ENCODE assay signal across 17 mouse cellular contexts in the genomic region with DNA sequence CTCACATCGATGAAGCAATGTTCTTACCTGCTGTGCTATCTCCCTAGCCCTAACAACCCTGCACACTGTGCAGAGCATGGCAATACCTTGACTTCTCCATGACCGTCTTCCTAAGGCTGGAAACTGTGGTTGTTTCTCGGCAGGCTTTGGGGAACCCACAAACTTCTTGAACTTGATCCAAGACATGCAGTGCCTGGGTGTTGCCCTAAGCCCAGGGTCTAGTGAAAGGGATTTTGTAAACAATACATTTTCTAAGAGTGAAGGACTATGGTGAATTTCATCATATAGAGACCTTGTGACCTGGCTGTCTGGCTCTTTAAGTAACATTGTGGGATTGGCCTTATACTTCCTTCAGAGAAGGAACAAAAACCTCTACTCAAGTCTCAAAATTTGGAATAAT. TPM values are rescaled to one million over a fixed set of nuclear protein-coding genes. Genes with fewer than 3 reads are reported as not detected.
A peak's percentile ranks its signal among the peaks of the same experiment; 100 is the strongest.
DNase-seq lines count a peak whose midpoint lies in the region; ATAC-seq lines count a peak whose summit lies in the region.
"Had no signal": no experiment of that assay in that cellular context is flagged by ENCODE, and none has a peak within 500 bp of the region (broad histone marks: within the 10 kb centered on the region; RNA-seq: fewer than 3 reads in every experiment).

No protein-coding gene starts in this region.

- H3K36me3 ChIP-seq in kidney, embryonic 15.5 days: no peaks in the 10 kb centered on the region
- no peaks in the 10 kb centered on the region for H3K36me3 ChIP-seq in embryonic facial prominence, embryonic 13.5 days
- H3K36me3 ChIP-seq: forebrain, embryonic 10.5 days; liver, embryonic 15.5 days; midbrain, embryonic 13.5 days had no signal

- H3K4me3 ChIP-seq in kidney, embryonic 15.5 days (replicated peaks): no peak overlapping the region
- no peak overlapping the region for H3K4me3 ChIP-seq in embryonic facial prominence, embryonic 13.5 days
- H3K4me3 ChIP-seq: forebrain, embryonic 10.5 days; heart, adult 2 months; liver, embryonic 15.5 days; midbrain, embryonic 13.5 days had no signal

- H3K27me3 ChIP-seq in kidney, embryonic 15.5 days: no peaks in the 10 kb centered on the region
- no peaks in the 10 kb centered on the region for H3K27me3 ChIP-seq in embryonic facial prominence, embryonic 13.5 days
- H3K27me3 ChIP-seq: liver, embryonic 15.5 days; midbrain, embryonic 13.5 days had no signal

- H3K4me1 ChIP-seq in kidney, embryonic 15.5 days: peaks cover 19% of the 10 kb centered on the region
- peaks cover 31% of the 10 kb centered on the region for H3K4me1 ChIP-seq in embryonic facial prominence, embryonic 13.5 days
- H3K4me1 ChIP-seq: midbrain, embryonic 13.5 days had no signal

- no peak for DNase-seq in kidney, postnatal 25 days
- peak; percentile 49 for DNase-seq in NIH3T3 (ENCODE audit: low read depth)
- DNase-seq in lung, postnatal 10 days: peak; percentile 17
- no peak for DNase-seq in thymus, postnatal 10 days (ENCODE audit: low spot score in 2 of 2)
- no peak for DNase-seq in left cerebral cortex, adult 9 months (ENCODE audit: low spot score in 2 of 2)
- no peak for DNase-seq in gastrocnemius, postnatal 25 days
- DNase-seq: cerebellum, adult 11-12 months; thymus, postnatal 25 days had no signal

- 80% methylated on average over 3 of the region's 3 CpGs for WGBS in kidney, embryonic 15.5 days
- whole genome bisulfite sequencing in embryonic facial prominence, embryonic 13.5 days: 62% methylated on average over 3 of the region's 3 CpGs

- no peak for ATAC-seq in kidney, embryonic 15.5 days (replicated peaks; ENCODE audit: low FRiP score)
- peak; percentile 33; the same call in 1 of the 2 replicates for ATAC-seq in embryonic facial prominence, embryonic 13.5 days (ENCODE audit: insufficient number of reproducible peaks, insufficient read depth, low FRiP score, low TSS enrichment, low read depth)
- ATAC-seq: activated CD4-positive, CD25-positive, alpha-beta regulatory T cell, adult 4 months had no signal

- H3K27ac ChIP-seq in kidney, embryonic 15.5 days: 0 out of 2 replicates have a peak overlapping the region, but pooled peaks have one; percentile 30
- peak overlapping the region; percentile 88 for H3K27ac ChIP-seq in embryonic facial prominence, embryonic 13.5 days
- H3K27ac ChIP-seq: forebrain, embryonic 10.5 days; heart, adult 2 months; liver, embryonic 15.5 days; midbrain, embryonic 13.5 days had no signal

- no peak overlapping the region for H3K4me2 ChIP-seq in kidney, embryonic 15.5 days
- H3K4me2 ChIP-seq in embryonic facial prominence, embryonic 13.5 days: no peak overlapping the region
- H3K4me2 ChIP-seq: liver, embryonic 15.5 days; midbrain, embryonic 13.5 days had no signal

- no peak overlapping the region for H3K9ac ChIP-seq in kidney, embryonic 15.5 days
- H3K9ac ChIP-seq in embryonic facial prominence, embryonic 13.5 days: no peak overlapping the region
- H3K9ac ChIP-seq: liver, embryonic 15.5 days; midbrain, embryonic 13.5 days had no signal

- no peaks in the 10 kb centered on the region for H3K9me3 ChIP-seq in kidney, embryonic 15.5 days (replicated peaks)
- H3K9me3 ChIP-seq in embryonic facial prominence, embryonic 13.5 days: no peaks in the 10 kb centered on the region
- H3K9me3 ChIP-seq: forebrain, embryonic 10.5 days; liver, embryonic 15.5 days; midbrain, embryonic 13.5 days had no signal

RNA-seq across cellular contexts. Expression of a gene that starts 34.6 kb away (rescaled TPM):
- polyA plus RNA-seq in kidney, embryonic 15.5 days (2015; fragmentation: Nextera tagmentation; extraction: Ambion mirVana): 0.45 and 0.74 TPM in 2 replicates
- polyA plus RNA-seq in embryonic facial prominence, embryonic 13.5 days (2015; fragmentation: Nextera tagmentation; extraction: Ambion mirVana): 2.6 and 3.3 TPM in 2 replicates
- total RNA-seq in gastrocnemius, postnatal 25 days (2021): not detected
- total RNA-seq: heart, adult 2 months; heart, postnatal 4 days; left cerebral cortex, adult 18-20 months had no signal
- polyA plus RNA-seq: activated CD4-positive, CD25-positive, alpha-beta regulatory T cell, adult 4 months; forebrain, embryonic 10.5 days; liver, embryonic 15.5 days; midbrain, embryonic 13.5 days had no signal

Comparison
In these comparisons a context has a peak if more than half of its experiments do, and no peak if none do; other contexts are left out.
1. DNase-seq: peak in NIH3T3 (single experiment) and lung, postnatal 10 days (single experiment); none in kidney, postnatal 25 days (0 of 2), thymus, postnatal 10 days (0 of 2), left cerebral cortex, adult 9 months (0 of 2) and gastrocnemius, postnatal 25 days (single experiment).